Mouse (Mus musculus) cerebellum, adult 11-12 months (tissue): ENCODE data around the gene Fxn.

Experiments used
- DNase-seq: peaks from one replicate; pipeline ENCODE4 v3.0.0; 2022

The Fxn gene

DNA sequence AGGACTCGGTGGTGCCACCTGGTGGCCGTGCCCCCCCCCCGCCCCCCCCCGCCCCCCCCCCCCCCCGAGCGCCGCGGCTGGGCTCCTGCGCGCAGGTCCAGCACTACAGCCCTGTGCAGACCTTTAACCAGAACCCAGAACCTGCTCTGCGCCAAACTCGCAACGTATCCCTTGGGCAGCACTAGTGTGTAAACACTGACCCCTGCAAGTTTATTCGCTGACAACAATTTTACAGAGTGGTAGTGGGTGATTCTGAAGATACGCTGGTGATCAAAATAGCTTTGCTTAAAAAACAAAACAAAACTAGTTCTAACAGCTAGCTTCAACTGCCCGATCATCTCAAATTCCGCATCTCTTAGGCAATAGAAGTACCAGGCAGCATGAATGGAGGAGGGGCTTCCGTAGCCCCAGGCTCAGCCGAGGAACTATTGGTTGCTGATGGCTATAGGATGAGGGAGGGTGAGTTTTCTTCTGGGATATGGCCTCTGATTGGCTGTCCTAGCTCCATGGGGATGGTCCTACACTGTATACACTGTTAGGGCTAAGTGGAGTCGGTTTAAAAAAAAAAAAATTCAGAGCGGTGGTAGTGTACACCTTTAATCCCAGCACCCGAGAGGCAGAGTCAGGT is at the start of gene Fxn:
Fxn (minus strand) TSS at position 5 of the 628 bp plus-strand sequence.
- DNase-seq: peak; percentile 58

DNA sequence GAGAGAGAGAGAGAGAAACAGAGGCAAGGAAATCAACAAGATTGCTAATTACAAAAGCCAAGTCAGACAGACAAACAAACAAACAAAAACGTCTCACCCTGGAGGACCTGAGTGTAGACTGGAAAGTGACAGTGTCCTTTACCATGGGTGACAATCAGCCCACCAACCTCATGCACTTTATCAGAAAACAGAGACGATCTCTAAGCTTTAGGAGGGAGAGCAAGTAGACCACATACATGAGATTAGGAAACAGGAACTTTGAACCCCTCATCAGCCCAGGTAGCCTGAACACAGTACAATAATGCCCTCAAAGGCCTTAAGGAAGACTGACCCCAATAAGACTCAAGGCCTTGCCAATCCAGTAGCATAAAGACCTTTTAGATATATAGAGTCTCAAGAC is 47.5 kb upstream of the Fxn start:
- no peak for DNase-seq

GRCm38 (mm10) chr19:24326969-24327368 is 46.6 kb upstream of the Fxn start:
- no peak for DNase-seq

GRCm38 (mm10) chr19:24325692-24326091 is 45.3 kb upstream of the Fxn start:
- DNase-seq: no peak

DNA sequence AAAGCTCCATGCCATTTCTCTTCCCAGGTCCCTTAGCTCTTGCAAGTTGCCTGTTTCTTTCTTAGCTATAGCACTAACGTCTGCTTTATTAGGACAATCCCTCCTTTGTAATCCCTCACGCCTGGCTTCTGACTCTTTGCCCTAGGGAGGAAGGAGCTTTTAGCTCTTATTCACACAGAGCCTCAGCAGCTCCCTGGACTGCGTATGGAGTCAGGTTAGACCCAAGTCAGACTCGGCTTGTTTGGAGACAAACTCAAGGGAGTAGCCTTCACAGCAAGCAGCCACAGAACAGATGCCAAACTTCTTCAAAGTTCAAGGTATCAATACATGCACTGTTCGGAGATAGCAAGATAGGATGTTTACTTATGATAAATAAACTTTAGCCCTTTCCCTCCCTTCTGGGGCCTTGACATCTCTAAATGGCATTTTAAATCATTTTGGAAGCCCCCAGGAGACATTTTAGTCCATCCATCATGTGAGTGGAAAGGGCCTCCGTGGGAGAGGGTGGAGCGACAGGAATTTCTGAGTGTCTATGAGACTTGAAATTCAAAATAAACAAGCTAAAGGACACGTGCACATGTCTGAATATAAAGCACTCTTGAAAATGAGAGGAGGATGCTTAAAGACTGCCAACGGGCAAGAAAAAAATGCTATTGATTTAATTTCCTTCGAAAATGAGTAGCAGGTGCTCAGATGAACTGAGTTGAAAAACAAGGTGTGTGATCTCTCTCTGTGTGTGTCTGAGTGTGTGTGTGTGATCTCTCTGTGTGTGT is 43.6 kb upstream of the Fxn start:
- DNase-seq: no peak

DNA sequence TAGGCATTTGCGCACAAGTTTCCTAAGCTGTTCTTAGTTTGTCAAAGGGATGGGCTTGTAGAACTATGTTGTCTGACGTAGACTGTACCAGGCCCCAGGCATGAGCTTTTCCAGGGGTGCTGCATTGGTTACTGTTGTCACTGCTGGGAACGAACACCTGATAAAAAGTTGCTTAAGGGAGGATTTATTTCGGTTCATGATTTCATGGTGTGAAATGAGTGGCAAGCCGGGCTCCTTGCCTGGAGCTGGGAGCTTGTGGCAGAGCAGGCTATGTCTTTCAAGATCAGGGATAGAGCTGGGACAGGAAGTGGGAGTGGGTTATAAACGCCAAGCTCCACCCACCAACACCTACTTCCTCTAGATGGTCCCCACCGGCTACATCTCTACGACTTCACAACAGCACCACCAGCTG is 41.5 kb upstream of the Fxn start:
- no peak for DNase-seq

DNA sequence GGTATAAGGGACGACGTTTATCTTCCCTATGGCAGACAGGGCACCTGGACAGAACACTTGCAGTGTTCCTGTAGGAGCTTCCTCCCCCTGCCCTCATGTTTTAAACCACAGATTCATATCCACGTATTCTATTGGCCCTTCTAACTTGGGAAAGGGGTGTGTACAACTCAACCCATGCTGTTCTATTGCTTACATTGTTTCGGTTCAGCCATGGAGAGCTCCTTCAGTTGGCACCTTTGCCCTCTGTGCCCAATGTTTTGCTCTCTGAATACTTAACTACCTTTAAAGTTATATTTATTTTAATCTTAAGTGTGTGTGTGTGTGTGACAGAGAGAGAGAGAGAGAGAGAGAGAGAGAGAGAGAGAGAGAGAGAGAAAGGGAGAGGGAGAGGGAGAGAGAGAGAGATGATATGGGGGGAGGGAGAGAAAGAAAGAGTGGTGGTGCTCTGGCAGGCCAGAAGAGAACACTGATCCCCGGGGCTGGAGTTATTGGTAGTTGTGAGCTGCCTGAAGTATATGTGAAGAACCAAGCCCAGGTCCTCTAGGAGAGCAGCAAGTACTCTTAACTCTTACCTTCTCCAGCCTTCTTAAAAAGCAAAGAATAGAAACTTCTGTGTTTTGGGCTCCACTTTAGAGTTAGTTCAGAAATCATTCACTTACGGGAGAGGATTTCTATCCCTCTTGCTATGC is 41.0 kb upstream of the Fxn start:
- DNase-seq: no peak

- DNase-seq: no peak
Observed at GRCm38 (mm10) chr19:24318172-24318571, 37.8 kb upstream of the Fxn start.

DNA sequence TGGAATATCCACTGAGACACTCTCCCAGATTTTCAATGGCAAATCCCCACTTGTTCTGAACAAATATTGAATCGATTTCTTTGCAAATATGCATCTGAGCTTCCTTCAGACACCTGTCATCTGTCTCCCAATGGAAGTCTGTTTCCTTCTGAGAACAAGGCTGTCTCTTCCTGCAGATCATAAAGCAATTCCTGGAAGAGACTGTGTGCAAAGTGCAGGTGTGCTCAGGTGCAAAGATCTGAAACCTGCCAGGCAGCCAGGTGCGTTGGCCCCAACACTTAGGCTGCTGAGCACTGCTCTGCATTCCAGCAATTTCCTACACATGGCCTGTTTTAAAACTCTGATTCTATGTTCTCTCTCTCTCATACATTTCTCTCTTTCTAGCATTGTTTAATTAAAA is 37.3 kb upstream of the Fxn start:
- DNase-seq: no peak

DNA sequence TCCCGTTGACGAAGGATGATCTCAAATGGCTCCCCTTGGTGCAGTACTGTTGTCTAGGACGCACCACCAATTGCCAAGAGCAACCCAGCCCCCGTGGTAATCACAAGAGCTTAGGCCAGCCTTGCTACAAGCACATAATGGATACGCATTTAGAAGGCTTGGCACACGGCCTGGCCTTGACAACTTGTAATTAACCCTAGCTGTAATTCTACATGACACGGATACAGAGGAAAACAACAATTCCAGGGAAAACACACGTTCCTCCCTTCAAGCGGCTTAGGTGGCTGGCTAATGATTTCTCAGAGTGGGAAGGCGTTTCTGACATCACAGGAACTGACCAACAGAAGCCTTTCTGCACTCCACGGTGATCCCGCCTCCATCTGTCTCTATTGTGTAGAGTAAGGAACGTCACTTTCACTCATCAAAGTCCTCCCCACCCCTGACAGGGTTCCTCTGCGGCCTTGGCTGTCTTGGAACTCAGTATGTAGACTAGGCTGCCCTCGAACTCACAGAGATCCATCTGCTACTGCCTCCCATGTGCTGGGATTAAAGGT is 36.7 kb upstream of the Fxn start:
- peak; percentile 40 for DNase-seq

DNA sequence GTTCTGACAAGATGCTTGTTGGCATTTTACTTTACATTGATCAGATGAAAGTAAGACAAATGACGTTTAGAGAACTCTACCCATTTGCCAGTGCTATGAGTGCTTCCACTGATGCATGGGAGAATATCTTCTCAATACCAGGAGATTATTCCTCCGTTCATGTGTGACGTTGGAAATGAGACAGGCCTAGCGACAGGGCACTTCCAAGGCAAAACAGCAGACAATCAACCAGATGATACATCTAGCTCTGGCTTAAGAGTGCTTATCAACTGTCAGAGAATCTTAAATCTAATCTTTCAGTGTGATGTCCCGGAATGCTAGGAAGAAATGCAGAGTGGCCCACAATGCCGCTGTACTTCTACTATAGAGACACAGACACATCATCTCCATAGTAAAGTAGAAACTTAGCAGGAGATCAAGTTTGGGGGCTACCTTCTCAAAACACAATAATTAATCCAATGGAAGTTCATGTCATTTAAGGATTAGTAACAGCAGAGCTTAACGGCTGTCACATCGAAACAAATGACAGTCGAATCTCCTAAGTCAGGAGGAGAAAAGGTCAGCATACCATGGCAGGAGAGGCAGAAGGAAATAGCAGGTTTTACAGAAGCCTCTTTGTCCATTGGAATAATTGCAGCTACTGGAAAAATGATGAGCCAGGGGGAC is 35.8 kb upstream of the Fxn start:
- no peak for DNase-seq

DNA sequence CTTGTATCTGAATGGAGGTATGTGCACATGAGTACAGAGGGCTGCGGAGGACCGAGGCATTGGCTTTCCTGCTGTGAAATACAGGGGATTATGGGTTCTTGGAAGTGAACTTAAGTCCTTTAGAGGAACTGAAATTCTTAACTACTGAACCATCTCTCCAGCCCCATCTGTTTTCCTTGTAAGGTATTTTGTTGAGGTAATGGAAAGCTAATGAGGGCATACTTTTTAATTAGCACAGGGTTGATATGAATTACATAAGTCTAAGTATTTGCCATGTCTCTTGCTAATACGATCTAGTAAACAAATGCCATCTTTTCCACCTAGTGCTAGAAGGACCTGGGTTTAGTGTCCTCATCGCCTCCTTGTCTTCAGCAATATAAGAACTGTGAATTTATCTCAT is 34.8 kb upstream of the Fxn start:
- no peak for DNase-seq

- peak; percentile 73 for DNase-seq
Observed at GRCm38 (mm10) chr19:24314676-24315075, 34.3 kb upstream of the Fxn start.

DNA sequence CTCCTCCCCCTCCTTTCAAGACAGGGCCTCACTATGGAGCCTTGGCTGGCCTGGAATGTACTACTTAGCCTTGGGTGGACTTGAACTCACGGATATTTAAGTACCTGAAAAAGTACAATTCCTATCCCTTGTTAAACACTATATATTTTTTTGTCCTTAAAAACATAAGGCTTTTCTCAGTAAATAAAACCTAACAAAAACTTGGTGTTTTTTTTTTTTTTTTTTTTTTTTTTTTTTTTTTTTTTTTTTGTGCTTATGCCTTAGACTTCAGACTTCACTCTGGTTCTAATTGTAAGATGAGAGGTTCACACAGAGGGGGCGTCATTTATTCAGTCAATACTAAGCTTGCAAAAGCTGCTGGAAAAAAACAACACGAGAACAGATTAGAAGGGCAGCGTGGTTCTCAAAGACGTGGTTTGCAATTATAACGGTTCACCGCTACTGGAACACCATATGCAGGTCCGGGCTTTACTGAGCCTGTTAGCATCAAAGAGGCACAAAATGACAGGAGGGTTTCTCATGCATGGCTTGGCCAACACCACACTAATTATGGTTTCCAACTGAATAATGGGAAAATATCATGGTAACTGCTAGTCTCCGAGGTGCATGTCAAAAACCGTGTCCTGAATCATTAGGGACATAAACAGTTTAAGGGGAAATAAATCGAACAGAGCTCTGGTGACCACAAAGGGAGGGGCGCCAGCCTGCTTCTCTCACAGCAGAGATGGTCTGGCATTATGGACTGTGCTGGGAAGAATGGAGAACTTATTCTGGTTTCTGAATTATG is 32.3 kb upstream of the Fxn start:
- DNase-seq: peak; percentile 70

DNA sequence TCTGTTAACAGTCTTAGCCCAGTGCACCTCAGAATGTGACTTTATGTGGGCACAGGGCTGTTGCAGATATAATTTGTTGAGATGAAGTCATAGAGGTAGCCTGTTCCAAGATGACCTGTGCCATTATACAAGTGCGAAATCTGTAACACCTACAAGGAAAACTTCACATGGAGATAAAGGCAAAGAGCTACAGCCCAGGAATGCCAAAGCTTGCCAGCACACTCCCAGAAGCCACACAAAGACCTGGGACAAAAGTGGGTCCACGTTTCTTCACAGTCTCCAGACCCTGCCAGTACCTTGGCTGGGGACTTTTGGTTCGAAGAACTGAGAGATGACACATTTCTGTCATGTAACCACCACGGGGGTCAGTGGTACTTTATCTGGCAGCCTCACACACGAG is 31.6 kb upstream of the Fxn start:
- no peak for DNase-seq

DNA sequence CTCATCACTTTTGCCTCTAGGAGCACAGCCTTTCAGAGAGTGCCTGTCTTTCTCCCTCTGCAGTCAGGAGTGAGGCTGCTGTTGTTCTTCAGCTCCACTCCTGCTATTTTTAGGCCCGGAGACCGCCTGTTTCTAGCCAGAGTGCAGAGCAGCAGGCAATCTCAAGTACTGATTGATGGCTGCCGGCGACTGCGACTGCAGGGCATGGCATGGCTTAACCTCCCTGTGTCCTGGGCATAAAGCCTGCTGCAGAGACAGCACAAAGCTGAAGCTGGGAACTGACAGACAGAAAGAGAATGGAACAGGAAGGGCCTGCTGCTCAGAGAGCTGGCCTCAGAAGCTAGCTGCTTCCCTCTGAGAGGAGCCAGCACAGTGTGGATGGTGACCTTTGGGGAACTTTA is 27.9 kb upstream of the Fxn start:
- DNase-seq: peak; percentile 78

GRCm38 (mm10) chr19:24307271-24308221 is 27.1 kb upstream of the Fxn start:
- peak; percentile 60 for DNase-seq

DNA sequence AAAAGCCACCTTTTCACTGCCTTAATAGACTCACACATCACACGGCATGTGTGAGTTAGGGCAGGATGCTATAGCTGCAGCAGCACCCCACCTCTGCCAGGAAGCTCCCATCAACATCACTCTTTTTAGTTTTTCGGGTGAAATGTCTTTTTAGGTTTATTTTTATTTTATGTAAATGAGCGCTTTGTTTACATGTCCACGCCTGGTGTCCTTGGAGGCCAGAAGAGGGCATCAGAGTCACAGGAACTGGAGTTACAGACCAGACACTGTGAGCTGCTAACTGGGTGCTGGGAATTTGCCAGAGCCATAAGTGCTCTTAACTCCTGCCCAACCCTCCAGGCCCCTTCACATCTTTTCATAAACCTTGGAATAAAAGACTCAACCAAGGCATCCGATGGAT is 25.9 kb upstream of the Fxn start:
- no peak for DNase-seq

- DNase-seq: no peak
Observed at GRCm38 (mm10) chr19:24302198-24302597, 21.8 kb upstream of the Fxn start.

GRCm38 (mm10) chr19:24301768-24302148 is 21.4 kb upstream of the Fxn start:
- DNase-seq: no peak
